Mouse (Mus musculus) cerebellum, postnatal 14 days (tissue): ENCODE measurements around the gene Ccer1.
"Not testable (repeated sequence)": the region's sequence is repeated elsewhere in the genome, so short reads cannot be mapped to it uniquely, and the experiment has no call there.

ENCODE experiments used
- DNase-seq, 2 experiments: peaks; one replicate each; pipeline ENCODE4 v3.0.0; 2021; ENCODE audit warnings: mixed read lengths in 2 of 2

Ccer1 gene

DNA sequence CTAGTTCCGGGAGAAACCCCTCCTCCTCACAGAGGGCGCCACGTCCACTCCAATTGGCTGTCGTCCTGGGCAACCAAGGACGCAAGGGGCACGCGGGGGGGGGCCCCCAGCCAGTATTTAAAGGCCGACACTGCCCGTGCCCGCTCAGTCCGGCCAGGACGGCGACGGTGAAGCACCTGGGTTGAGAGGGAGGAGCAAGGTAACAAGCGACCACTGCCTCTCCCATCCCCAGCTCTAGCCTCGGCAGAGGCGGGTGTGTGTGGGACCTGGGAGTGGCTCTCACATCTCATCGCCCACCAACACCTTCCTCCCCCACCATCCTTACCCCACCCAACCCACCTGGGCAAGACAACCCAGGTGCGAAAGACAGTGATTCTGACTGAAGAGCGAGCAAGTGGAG is at the start of gene Ccer1:
TSS of gene Ccer1 (plus strand) at position 147 of the 400 bp plus-strand sequence.
- DNase-seq, result no peak

DNA sequence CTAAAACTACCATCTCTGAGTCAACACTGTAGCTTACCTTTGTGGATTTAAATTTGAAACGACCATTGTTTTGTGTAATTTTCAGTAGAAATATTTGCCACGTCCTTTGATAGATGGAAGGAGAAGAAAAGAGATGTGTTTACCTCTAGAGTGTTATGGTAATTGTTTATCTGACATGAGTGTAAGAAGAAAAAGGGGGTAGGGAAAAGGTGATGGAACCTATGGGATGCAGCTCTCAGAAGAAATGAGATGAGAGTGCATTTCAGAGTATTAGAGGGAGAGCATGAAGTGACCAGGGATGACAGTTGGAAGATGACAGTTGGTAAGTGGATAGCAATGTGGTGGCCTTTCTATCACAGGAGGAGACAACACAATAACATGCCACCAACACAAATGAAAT is 49.1 kb upstream of the Ccer1 start, which contains the start of gene Epyc:
TSS of gene Epyc (plus strand) at position 301 of the 400 bp plus-strand sequence.
- DNase-seq, result no peak

DNA sequence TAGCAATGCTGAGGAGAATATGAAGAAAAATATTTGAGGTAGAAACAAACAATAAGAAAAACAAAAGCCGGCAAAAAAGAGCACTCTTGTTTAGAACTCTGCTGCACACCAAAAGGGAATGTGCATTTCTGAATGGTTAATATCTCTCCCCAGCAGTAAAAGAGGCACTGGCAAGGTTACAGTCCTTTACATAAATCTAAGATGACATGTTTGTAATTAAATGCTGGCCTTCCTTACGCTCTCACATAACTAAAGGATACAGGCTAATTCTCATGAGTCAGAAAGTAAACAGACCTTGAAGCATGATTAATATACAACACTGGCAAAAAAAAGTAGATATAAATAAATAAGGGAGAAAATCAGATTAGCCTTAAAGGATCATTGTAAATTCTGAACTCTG is 42.5 kb upstream of the Ccer1 start:
- no peak for DNase-seq

DNA sequence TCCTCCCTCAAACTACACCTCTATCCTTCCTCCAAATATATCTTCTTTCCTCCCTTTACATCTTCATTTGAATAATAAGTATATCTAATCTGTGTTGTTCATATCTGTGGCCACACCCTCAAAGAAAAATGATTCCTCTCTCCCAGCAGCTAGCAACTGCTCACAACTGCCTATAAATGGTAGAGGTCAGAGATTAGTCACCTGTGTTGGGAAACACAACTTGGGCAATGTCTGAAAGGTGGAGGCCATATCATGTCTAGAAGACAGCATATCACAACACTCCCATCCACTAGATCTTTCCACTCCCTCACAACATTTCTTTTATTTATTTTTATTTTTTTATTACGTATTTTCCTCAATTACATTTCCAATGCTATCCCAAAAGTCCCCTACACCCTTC is 33.4 kb upstream of the Ccer1 start:
- no peak for DNase-seq

DNA sequence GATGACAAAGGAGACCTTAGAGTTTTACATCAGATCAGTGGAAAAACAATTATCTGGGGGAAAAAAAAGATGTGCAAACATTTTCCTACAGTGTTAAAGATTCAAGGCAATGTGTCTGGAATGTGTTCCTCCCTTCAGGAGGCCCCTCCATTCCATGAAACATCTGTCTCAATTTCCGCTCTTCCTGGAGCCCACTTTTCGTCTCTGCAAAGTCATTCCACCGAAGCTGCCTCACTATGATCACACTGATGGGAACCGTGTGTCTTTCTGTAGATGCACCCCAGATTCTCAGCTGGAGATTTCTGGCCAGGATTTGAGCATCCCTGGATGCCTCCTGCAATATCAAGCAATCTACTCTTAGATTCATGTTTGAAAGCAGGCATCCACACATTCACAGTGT is 24.2 kb upstream of the Ccer1 start:
- no peak for DNase-seq

DNA sequence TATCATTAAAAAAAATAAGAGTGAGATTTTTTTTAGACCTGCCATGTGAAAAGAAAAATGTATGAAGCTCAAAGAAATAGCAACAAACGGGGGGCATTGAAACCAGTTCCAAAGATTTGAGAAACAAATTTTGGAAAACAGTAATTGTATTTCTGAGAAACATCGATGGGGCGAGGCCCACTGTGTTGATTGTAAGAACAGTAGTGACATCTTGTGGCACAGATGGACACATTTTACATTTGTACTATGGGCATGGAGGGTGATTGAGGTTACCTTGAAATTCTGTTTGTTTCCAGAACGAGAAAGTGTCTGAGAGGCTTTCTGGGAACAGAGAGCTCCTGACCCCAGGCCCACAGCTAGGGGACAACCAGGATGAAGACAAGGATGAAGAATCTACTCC is 22.7 kb upstream of the Ccer1 start:
- DNase-seq, result peak; percentile 43 to 60

DNA sequence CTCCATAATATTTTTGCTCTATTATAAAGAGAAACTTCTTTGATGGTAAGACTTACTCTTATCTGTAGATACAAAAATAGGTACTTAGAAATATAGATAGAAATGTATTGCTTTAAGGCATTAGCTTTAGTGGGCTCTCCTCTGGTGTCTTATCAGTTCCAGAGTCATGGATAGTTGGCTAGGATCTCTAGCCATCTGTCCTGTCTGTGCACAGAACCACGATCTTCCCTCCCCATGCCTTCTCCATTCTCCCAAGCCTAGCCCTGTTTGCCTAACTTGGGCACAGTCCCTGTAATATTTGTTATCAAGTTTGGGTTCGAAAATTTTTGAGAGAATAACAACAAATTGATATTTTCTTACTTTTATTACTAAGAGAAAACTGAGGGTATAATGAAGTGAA is 19.6 kb upstream of the Ccer1 start:
- DNase-seq, result peak; percentile 16 to 51

DNA sequence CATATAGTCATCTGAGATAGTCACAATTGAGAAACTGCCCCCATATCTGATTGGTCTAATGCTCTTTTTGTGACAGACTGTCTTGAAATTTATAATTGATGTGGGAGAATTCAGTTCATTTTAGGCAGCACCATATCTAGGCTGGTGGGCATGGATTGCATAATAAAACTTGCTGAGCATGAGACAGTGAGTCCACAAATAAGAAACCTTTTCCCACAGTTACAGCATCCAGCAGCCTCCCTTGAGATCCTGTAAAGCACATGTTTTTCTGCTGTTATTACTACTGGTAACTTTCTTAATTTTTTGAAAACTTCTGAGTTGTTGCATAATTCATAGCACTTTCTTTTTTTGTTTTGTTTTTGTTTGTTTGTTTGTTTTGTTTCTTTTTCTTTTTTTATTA is 9.9 kb upstream of the Ccer1 start:
- no peak for DNase-seq

DNA sequence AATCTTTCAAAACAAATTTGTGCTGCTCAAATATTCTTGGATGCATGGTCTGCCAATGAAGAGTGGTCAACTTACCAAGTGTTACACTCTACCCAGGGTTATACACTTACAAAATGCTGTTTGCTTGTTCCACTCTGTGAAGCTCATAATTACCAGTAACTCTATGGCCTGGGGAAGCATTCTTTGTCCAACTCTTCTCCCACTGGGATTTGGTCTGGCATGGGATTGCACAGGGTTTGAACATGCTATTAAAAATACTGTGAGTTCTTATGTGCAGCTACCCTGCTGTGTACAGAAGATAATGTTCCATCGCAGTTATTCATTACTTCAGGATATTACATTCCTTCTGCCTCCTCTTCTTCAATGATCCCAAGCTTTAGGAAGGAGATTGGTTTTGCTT is 5.7 kb upstream of the Ccer1 start:
- DNase-seq, result no peak

DNA sequence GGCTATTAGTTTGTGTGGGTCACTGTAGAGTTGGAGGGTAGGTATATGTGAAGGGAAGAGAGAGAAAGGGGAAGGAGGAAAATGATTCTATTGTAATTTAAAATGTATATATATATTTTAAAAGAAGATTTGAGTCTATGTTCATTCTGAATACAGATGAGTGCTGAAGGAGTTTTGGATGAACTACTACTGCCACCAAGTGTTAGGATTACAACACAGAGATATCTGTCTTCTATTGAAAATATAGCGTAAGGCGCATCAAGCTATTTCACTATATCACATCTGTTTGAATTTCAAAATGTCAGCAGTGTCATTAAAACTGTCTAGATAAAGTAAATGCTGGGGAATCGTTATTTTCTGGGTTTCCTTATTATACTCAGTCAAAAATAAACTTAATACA is 3.4 kb upstream of the Ccer1 start:
- no peak for DNase-seq

DNA sequence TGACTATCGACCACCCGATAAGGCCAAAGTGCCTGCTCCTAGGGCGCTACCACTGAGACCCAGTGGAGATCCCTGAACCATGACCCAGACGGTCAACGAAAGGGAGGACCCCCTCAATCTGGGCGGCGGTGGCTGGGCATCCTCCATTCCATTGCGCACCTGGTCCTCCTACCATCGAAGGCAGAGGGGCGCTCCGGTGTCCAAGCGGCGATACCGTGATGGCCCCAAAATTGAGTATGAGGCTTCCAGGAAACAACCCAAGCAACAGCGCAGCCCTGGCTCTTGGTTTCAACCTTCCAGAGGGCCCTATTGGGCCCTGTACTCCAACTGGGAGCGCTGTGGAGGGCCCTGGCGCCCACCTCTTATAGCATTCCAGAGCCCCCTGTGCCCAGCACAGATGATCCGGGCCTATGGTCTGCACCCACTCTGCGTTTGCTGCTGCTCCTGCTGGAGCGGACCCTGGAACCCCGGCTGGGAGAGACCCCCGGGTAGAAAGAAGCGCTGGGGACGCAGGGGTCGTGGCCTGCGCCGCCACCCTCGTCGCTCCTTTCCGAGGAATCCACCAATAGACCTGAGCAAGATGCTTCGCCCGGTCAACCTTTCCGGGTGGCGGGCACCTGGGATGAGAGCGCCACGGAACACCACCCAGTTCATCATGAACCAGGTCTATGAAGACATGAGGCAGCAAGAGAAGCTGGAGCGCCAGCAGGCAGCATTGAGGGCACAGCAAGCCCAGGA is 708 bp downstream of the Ccer1 start:
- DNase-seq, result no peak

DNA sequence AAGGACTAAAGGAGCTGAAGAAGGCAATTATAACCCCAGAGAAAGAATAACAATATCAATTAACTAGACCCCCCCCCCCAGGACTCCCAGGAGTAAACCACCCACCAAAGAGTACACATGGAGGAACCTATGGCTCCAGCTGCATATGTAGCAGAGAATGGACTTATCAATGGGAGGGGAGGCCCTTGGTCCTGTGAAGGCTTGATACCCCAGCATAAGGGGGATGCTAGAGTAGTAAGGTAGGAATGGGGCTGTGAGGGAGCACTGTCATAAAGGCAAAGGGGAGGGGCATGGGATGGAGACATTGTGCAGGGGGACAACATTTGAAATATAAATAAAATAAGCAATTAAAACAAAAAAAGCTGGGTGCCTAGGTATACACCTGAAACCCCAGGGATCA is 9.5 kb downstream of the Ccer1 start:
- no peak for DNase-seq

DNA sequence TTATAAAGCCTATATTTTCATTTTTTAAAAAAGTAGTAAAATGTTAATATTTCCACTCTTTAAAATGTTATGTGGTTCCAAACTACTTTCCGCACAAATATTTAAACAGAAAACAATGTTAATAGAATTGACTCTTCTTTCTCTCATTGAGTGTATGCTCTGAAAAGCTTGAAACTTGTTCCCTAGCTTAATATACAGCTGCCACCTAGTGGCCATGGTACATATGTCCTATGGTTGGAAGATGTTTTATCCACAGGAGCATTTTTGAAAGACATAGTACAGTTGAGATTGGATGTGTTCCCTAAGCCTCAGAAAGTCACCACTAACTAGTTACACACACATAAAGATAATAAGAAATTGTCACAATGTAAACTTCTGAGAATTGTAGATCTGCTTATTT is 11.7 kb downstream of the Ccer1 start:
- peak; percentile 66 to 75 for DNase-seq

DNA sequence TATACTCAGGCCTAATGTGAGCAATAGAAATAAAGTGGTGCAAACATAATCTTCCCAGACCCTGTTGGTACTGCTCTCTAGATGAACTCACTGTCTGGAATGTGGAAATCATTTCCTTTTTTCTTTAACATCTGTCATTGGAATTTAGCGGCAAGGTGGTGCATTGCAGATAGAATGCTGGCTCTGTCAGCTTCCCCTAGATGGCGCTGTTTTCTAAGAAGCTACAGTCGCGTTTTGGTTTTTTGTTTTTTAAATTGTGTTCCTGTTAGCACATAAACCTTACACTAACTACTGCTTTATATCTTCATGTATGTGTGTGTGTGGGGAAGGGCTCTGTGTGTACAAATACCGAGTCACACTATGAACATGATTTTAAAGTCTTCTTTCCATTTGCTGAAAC is 19.8 kb downstream of the Ccer1 start:
- peak; percentile 68 to 71 for DNase-seq

DNA sequence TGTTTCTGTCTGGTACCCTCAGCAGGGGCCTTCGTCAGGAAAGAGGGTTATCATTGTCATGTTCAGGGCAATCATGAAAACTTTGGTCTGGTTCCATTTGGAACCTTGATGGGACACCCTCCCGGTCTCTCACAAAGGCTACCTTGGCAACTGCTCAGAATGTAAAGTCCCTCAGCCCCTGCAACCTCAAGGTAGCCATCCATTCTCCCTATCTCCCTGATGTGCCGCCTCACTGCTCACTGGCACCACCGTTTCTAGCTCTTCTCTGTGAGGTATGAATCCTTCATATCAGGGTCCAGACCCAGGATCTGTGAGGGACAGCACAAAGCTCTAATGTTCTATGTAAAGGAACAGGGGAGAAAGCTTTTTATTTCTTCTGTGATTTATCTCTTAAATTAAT is 21.7 kb downstream of the Ccer1 start:
- DNase-seq, result peak in 1 of 2 experiments; percentile 18

DNA sequence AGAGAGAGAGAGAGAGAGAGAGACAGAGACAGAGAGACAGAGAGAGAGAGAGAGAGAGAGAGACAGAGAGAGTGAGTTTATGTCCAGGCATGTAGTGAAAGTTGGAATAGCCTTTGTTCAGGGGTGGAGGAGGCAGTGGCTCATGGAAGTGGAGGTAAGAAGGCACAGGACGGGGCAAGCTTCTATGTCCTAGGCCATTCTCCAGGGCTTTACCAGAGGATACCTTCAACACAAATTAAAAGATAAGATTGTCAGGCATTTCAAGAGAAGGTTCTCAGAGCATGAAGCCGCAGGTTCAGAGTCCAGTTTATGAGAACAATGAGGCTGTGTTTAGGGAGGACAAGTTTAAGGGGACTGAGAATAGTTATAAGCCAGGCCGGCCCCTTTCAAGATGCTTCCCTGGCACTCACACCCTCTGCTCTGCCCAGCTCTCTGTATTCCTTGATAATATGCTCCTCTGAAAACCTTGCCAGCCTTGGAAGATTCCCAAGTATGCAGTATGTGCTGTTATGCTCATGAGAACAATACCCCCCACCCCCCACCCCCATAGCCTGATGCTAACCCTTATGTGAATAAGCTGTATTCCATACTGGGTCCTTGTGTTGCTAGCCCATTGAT is 22.5 kb downstream of the Ccer1 start:
- peak; percentile 35 to 36 for DNase-seq

DNA sequence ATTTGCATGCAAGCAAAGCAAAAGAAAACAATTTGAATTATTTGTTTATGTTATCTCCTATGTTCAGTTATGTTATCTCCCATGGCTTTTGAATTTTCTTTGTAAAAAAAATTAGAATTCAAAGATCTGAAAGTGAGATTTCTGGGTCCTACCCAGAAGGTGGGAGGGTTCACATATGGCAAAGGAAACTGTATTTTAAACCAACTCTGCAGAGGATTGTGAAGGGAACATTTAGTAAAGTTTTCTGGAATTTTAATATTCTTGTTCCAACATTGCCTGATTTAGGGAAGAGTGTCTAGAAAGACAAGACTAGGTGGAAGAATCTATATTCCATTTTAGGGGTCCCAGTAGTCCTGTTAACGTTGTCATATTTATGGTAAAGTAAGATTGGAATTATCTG is 24.4 kb downstream of the Ccer1 start:
- no peak for DNase-seq

DNA sequence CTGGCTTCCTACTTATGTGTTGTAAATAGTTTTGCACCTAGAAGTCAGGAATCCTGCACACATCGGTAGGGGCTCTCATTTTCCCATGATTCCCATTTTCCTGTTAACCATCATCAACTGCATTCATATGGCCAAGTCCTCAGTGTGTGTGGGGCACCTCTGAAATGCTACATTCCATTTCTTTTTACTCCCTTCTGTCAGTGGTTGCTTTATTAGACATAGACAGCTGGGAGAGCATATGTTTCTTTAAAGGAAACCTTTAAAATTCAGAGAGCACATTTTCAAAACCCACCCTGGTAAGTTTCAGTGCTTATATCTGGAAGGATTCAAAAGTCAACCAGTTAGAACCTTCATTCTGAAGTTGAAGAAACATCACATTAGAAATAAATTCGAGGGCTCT is 25.2 kb downstream of the Ccer1 start:
- no peak for DNase-seq

DNA sequence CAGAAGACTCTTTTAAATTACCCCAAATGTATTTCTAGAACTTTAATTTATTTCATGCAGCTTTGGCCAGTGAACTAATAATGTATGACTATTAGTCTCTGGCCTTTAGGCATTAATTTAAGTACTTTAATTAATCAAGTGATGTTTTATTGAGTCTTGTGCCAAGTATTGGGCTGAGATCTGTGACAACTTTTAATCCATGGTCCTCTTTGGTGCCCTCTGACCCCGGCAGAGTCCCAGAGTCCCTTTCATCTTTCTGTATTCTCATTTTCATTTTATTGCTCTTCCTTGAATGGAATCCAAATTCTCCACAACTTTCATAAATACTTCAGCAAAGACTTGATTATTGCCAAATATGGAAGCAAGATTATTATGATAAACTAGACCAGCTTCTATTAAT is 27.8 kb downstream of the Ccer1 start:
- DNase-seq, result no peak

DNA sequence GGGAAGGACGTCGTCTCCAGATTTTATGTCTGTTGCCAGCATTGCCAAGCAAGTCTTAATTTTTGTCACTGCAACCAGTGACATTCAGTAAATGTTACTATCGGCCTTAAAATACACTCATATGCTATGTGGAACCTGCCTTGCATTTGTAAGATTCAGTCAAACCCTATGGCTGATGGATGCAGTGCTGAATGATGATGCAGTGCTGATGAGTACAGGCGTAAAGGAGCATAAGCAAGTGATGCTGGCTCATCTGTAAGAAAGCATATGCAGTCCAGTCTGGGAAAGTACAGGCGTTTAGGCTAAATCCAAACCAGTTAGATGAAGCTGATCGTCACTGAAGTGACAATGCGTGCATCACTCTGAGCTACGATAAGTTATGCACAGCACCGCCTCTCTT is 29.9 kb downstream of the Ccer1 start:
- DNase-seq, result no peak

DNA sequence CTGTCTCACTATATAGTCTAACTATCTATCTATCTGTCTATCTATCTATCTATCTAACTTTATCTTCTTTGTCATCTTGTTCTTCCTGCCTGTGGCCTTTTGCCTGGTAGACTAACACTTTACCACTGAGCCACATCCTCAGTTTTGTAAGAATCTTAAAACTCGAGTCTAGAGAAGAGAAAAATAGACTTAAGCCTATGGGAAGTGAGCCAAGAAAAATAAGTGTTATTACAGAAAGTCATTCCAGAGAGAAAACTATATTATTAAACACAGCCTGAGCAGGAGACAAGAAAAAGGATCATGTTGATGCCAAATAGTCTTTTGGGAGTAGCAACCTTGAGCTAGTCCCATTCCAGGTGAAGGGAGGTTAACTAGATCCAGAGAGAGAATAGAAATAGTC is 33.1 kb downstream of the Ccer1 start:
- DNase-seq, result no peak

DNA sequence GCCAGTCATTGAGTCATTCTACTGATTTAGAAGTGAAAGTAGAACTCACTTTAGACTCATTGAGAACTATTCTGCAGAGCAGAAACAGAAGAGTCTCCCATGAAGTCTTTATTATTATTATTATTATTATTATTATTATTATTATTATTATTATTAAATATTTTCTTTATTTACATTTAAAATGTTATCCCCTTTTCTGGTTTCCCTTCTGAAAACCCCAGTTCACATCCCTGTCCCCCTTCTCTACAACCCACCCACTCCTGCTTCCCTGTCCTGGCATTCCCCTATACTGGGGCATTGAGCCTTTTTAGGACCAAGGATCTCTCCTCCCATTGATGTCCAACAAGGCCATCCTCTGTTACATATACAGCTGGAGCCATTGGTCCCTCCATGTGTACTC is 33.8 kb downstream of the Ccer1 start, which contains the start of gene C030005K15Rik:
TSS of gene C030005K15Rik (minus strand) at position 101 of the 400 bp plus-strand sequence.
- DNase-seq, result not testable (repeated sequence)
